9 mouse cellular contexts compared by ENCODE assay signal in the genomic region with DNA sequence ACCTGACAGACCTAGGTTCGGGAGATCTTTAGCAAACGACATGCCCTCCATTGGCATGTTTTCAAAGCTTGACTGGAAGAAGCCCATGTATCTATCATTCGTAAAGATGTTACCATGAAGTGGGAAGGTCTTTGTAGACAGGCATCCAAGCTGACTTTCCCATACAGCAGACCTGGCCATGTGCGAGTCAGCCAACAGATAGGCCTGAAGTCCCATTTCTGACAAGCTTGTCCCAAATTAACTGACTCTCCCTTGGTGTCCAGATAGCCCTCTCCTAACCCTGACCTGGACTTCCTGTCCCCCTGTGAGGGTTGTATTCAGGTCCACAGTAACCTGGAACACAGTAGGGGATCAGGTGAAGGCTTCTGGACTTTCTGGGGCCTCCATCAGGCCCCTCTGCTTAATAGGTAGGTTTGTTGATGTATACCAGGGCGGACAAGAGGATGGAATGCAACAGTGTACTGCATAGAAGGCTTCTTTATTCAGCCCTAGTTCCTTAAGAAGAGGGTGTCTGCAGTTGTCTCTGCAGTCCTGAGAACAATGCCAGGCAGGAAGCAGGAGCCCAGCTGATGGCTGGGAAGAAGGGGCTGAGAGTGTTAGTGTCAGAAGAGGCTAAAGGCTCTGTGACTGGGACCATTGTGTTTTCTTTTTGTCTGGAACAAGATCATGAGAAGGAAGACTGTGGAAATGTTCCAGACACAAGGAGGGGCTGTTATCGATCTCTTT. TPM values are rescaled to one million over a fixed set of nuclear protein-coding genes. Genes with fewer than 3 reads are reported as not detected.
DNase-seq lines count a peak whose midpoint lies in the region; ATAC-seq and TF ChIP-seq lines count a peak whose summit lies in the region.
"Had no signal": no experiment of that assay in that cellular context is flagged by ENCODE, and none has a peak within 500 bp of the region (broad histone marks: within the 10 kb centered on the region; RNA-seq: fewer than 3 reads in every experiment).

No protein-coding gene starts in this region.

- peaks cover 73% of the 10 kb centered on the region for H3K4me1 ChIP-seq in intestine, embryonic 14.5 days (replicated peaks; ENCODE audit: control insufficient read depth, insufficient read depth, low read length)
- peaks cover 57% of the 10 kb centered on the region for H3K4me1 ChIP-seq in intestine, embryonic 15.5 days (replicated peaks)
- peaks cover 46 to 62% of the 10 kb centered on the region in 2 experiments for H3K4me1 ChIP-seq in MEL (ENCODE audit: control insufficient read depth in 1 of 2, insufficient read depth in 2 of 2, low read length in 2 of 2)
- H3K4me1 ChIP-seq in brown adipose tissue, adult 24 weeks (ENCODE audit: control insufficient read depth, insufficient read depth, insufficient read length, low read length), result peaks cover 61% of the 10 kb centered on the region
- H3K4me1 ChIP-seq in intestine, embryonic 16.5 days (ENCODE audit: control insufficient read depth, insufficient read depth, low read length), result peaks cover 60% of the 10 kb centered on the region

- peak overlapping the region; percentile 49; the same call in 1 of the 2 replicates for H3K27ac ChIP-seq in intestine, embryonic 14.5 days (ENCODE audit: low read depth)
- no peak overlapping the region for H3K27ac ChIP-seq in intestine, embryonic 15.5 days
- H3K27ac ChIP-seq in MEL (ENCODE audit: control insufficient read depth, low read depth, low read length), result peak overlapping the region; percentile 17; the same call in 1 of the 2 replicates
- H3K27ac ChIP-seq in brown adipose tissue, adult 24 weeks (replicated peaks; ENCODE audit: low read depth, low read length), result peak overlapping the region; percentile 49
- 0 out of 2 replicates have a peak overlapping the region, but pooled peaks have one; percentile 31 for H3K27ac ChIP-seq in intestine, embryonic 16.5 days (ENCODE audit: low read length)
- H3K27ac ChIP-seq: liver, embryonic 13.5 days had no signal

- no peak for ATAC-seq in intestine, embryonic 14.5 days (replicated peaks; ENCODE audit: low FRiP score, low TSS enrichment, low read depth)
- no peak for ATAC-seq in intestine, embryonic 15.5 days
- no peak for ATAC-seq in intestine, embryonic 16.5 days

- peaks cover 37% of the 10 kb centered on the region for H3K79me2 ChIP-seq in MEL (ENCODE audit: control insufficient read depth, insufficient read depth, low read length, poor library complexity)

- no peak for DNase-seq in intestine, embryonic 14.5 days (ENCODE audit: low spot score)
- DNase-seq in MEL (ENCODE audit: low read depth, low spot score), result peak; percentile 22
- DNase-seq in spleen, postnatal 36 days (ENCODE audit: low spot score in 2 of 2), result no peak
- no peak for DNase-seq in layer of hippocampus, adult 9-10 months (ENCODE audit: low spot score)
- DNase-seq: liver, embryonic 13.5 days; thymus, postnatal 4 days had no signal

- 61% methylated on average over 6 of the region's 6 CpGs for WGBS in intestine, embryonic 14.5 days
- 64% methylated on average over 6 of the region's 6 CpGs for WGBS in intestine, embryonic 15.5 days
- WGBS in intestine, embryonic 16.5 days, result 67% methylated on average over 6 of the region's 6 CpGs

- no peaks in the 10 kb centered on the region for H3K9me3 ChIP-seq in intestine, embryonic 14.5 days (ENCODE audit: control insufficient read depth, low read length)
- H3K9me3 ChIP-seq in intestine, embryonic 15.5 days, result no peaks in the 10 kb centered on the region
- no peaks in the 10 kb centered on the region for H3K9me3 ChIP-seq in MEL (replicated peaks; ENCODE audit: insufficient read depth, low read length)
- H3K9me3 ChIP-seq in intestine, embryonic 16.5 days (ENCODE audit: control insufficient read depth, low read length), result no peaks in the 10 kb centered on the region
- H3K9me3 ChIP-seq: liver, embryonic 13.5 days had no signal

- no peaks in the 10 kb centered on the region for H3K27me3 ChIP-seq in intestine, embryonic 14.5 days (replicated peaks; ENCODE audit: control insufficient read depth, insufficient read depth, low read length)
- H3K27me3 ChIP-seq in intestine, embryonic 15.5 days (replicated peaks), result no peaks in the 10 kb centered on the region
- H3K27me3 ChIP-seq in MEL (ENCODE audit: control insufficient read depth in 1 of 2, insufficient read depth in 2 of 2, low read length in 2 of 2), result no peaks in the 10 kb centered on the region
- no peaks in the 10 kb centered on the region for H3K27me3 ChIP-seq in intestine, embryonic 16.5 days (replicated peaks; ENCODE audit: control insufficient read depth, insufficient read depth, low read length)
- H3K27me3 ChIP-seq: liver, embryonic 13.5 days had no signal

- H3K4me2 ChIP-seq in intestine, embryonic 14.5 days (ENCODE audit: low read length), result no peak overlapping the region
- no peak overlapping the region for H3K4me2 ChIP-seq in intestine, embryonic 15.5 days (replicated peaks)
- no peak overlapping the region for H3K4me2 ChIP-seq in intestine, embryonic 16.5 days (ENCODE audit: low read depth, low read length)
- H3K4me2 ChIP-seq: liver, embryonic 13.5 days had no signal

- TF ChIP-seq RAD21 in MEL (IDR thresholded peaks at IDR 0.05; ENCODE audit: low read depth, low read length), result no peak

- TF ChIP-seq CTCF in MEL (IDR thresholded peaks at IDR 0.05 in 2 of 3, conservative IDR thresholded peaks at IDR 0.05 in 1 of 3; ENCODE audit: control insufficient read depth in 1 of 3, insufficient read depth in 1 of 3, low read depth in 2 of 3, low read length in 3 of 3, poor library complexity in 1 of 3, severe bottlenecking in 1 of 3), result no peak

- H3K36me3 ChIP-seq in intestine, embryonic 14.5 days (ENCODE audit: control insufficient read depth, insufficient read depth, low read length), result no peaks in the 10 kb centered on the region
- no peaks in the 10 kb centered on the region for H3K36me3 ChIP-seq in intestine, embryonic 15.5 days
- peaks cover 0 to 60% of the 10 kb centered on the region in 2 experiments; a peak in 2 of 4 replicates for H3K36me3 ChIP-seq in MEL (ENCODE audit: control insufficient read depth in 1 of 2, insufficient read depth in 2 of 2, low read length in 2 of 2)
- H3K36me3 ChIP-seq in intestine, embryonic 16.5 days (ENCODE audit: control insufficient read depth, insufficient read depth, low read length), result no peaks in the 10 kb centered on the region
- H3K36me3 ChIP-seq: liver, embryonic 13.5 days had no signal

- no peak for TF ChIP-seq POLR2A in MEL (IDR thresholded peaks at IDR 0.05; ENCODE audit: control insufficient read depth in 1 of 2, insufficient read depth in 1 of 2, low read depth in 1 of 2, low read length in 2 of 2, poor library complexity in 1 of 2)

- H3K4me3 ChIP-seq in intestine, embryonic 14.5 days (ENCODE audit: low read depth, low read length), result no peak overlapping the region
- no peak overlapping the region for H3K4me3 ChIP-seq in intestine, embryonic 15.5 days (replicated peaks)
- no peak overlapping the region for H3K4me3 ChIP-seq in MEL (ENCODE audit: control insufficient read depth in 1 of 2, insufficient read depth in 1 of 2, low read depth in 2 of 2, low read length in 2 of 2)
- no peak overlapping the region for H3K4me3 ChIP-seq in brown adipose tissue, adult 24 weeks (ENCODE audit: insufficient read depth, low read depth, low read length)
- no peak overlapping the region for H3K4me3 ChIP-seq in intestine, embryonic 16.5 days (ENCODE audit: low read length)
- H3K4me3 ChIP-seq: liver, embryonic 13.5 days had no signal

- TF ChIP-seq EP300 in MEL (IDR thresholded peaks at IDR 0.05; ENCODE audit: low read depth in 1 of 2, low read length in 2 of 2), result no peak

- H3K9ac ChIP-seq in intestine, embryonic 14.5 days (ENCODE audit: low read length), result no peak overlapping the region
- no peak overlapping the region for H3K9ac ChIP-seq in intestine, embryonic 15.5 days
- H3K9ac ChIP-seq in MEL (ENCODE audit: control insufficient read depth, low read depth, low read length, poor library complexity, severe bottlenecking), result no peak overlapping the region
- no peak overlapping the region for H3K9ac ChIP-seq in intestine, embryonic 16.5 days (ENCODE audit: low read depth, low read length)
- H3K9ac ChIP-seq: liver, embryonic 13.5 days had no signal

TF ChIP-seq in MEL, 35 proteins besides CTCF, POLR2A, EP300 and RAD21:
- TF ChIP-seq ZKSCAN1 (IDR thresholded peaks at IDR 0.05; ENCODE audit: low read depth, low read length) (no peak), ETS1 (IDR thresholded peaks at IDR 0.05; ENCODE audit: low read depth, low read length) (no peak), ZC3H11A (IDR thresholded peaks at IDR 0.05; ENCODE audit: low read depth, low read length) (no peak), TCF12 (IDR thresholded peaks at IDR 0.05; ENCODE audit: low read depth, low read length) (no peak), CHD1 (IDR thresholded peaks at IDR 0.05; ENCODE audit: low read depth, low read length) (no peak)

RNA-seq across cellular contexts. Expression of a gene that starts 9.2 kb away (rescaled TPM):
- 13.6 and 15.0 TPM in 2 replicates for polyA plus RNA-seq in intestine, embryonic 14.5 days (2014; fragmentation: Nextera tagmentation; extraction: Ambion mirVana)
- 10.9 and 12.3 TPM in 2 replicates for polyA plus RNA-seq in intestine, embryonic 15.5 days (2015; fragmentation: Nextera tagmentation; extraction: Ambion mirVana)
- 5.1 and 5.8 TPM in 2 replicates for total RNA-seq in MEL (2012; rRNA removed)
- 10 to 100 TPM in 1 of 2 experiments, not detected in 1; 13.4 TPM for polyA plus RNA-seq in MEL (2012; ENCODE audit: insufficient read depth in 1 of 2, insufficient read length in 2 of 2, low read depth in 1 of 2, low replicate concordance in 2 of 2, missing spikeins in 1 of 2)
- polyA plus RNA-seq in brown adipose tissue, adult 24 weeks (2012; ENCODE audit: insufficient read depth, insufficient read length, missing spikeins), result 29.2 and 37.5 TPM in 2 replicates
- polyA plus RNA-seq in intestine, embryonic 16.5 days (2015; fragmentation: Nextera tagmentation; extraction: Ambion mirVana), result 11.3 and 11.8 TPM in 2 replicates
